Mouse (Mus musculus) layer of hippocampus, postnatal 36 days (tissue): ENCODE data around the gene Ndrg4. TPM values are rescaled to one million over a fixed set of nuclear protein-coding genes. Genes with fewer than 3 reads are reported as not detected.

ENCODE experiments used
- DNase-seq, 2 experiments: peaks; one replicate each; pipeline ENCODE4 v3.0.0; 2022
- total RNA-seq, 2 experiments: library from RNA; stranded (reverse); gene quantifications; 2 replicates each; pipeline ENCODE4 v1.2.3; 2021

Ndrg4 gene
- total RNA-seq, 2 experiments from 2014 or later, result 1,402 to 1,427 TPM

GRCm38 (mm10) chr8:95678024-95678611, 1.3 kb downstream of the Ndrg4 start:
- peak in 1 of 2 experiments; percentile 62 for DNase-seq

- DNase-seq, result no peak
These were observed 11.4 kb downstream of the Ndrg4 start for GRCm38 (mm10) chr8:95688073-95688672.

DNA sequence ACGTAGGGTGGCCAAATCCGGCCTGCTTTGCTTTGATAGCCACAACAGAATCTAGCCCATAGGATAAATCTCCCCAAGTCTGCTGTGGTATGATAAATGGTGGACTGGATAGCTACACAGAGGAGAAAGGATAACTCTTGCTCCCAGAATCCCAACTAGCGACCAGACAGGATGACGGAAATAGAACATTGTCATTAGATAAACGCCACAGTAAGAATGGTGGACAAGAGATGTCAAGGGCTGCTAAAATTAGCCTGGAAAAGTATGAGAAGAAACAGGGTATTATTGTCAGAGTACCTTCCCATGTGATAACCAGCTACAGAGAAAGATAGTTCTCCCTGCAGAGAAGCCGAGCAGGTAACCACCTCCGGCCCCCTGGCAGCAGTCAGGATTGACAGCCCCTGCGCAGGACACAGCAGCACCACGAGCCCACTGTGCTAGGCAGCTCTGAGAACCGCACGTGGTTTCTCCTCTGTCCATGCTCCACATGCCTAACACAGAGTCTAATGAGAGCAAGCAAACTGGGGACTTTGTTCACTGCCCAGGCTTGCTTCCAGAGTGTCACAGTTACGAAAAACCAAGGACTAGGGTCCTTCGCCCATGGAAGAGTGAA, 14.3 kb downstream of the Ndrg4 start:
- DNase-seq, result no peak

DNA sequence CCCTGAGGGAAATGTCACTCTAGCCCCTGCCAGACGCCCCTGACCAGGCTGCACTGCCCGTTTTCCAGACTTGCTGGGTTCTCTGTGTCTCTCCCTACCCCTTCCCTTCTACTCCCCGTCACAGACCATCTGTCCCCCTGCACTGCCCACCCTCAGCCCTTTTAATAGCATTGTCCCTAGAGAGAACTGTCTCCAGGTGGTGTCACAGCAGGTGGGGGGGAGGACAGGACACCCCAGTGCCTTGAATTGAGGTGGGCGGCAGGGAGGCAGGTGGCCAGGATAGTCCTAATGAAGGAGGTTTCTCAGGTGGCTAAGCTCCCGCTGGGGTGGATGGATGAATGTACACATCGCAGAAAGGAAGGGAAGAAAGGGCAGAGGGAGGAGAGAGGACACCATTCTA, 17.9 kb downstream of the Ndrg4 start:
- DNase-seq, result peak in 1 of 2 experiments; percentile 51

GRCm38 (mm10) chr8:95696661-95697060, 19.9 kb downstream of the Ndrg4 start:
- DNase-seq, result no peak

GRCm38 (mm10) chr8:95697128-95697527, 20.3 kb downstream of the Ndrg4 start:
- peak; percentile 85 to 90 for DNase-seq

DNA sequence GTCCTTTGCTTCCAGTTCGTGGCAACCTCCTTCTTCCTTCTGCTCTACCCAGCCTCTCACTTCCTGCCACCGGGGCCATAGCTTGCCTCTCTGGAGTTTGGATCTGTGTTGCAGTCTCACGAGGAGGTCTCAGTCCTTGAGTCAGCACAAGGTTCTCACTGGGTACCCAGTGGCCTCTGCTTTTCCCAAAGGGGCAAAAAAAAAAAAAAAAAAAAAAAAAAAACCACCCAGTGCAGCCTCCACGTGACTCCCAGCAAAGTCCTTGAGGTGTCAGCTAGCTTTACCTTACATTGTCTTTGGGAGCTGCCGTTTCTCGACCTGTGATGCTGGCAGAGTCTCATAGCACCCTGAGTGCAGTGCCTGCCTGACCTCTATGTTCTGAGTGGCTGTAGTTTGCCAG, 21.4 kb downstream of the Ndrg4 start:
- no peak for DNase-seq

DNA sequence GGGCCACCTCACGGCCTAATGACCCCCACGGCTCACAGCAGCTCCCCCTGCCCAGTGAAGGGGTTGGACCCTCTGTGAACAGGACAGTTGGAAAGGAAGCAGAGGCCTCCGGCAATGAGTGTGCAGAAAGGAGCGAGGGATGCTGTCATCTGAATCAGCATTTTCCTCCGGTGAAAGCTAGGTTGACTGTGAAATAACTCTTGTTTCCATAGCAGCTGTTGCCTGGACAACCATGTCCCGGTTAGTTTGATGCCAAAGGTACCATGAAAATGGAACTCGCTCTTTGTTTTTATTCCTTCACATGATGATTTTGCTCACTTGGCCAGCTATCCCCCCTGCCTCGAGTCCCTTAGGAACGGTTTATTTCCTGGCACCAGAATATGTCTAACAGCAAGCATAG, 23.5 kb downstream of the Ndrg4 start:
- peak in 1 of 2 experiments; percentile 66 for DNase-seq

GRCm38 (mm10) chr8:95701809-95702208, 25.0 kb downstream of the Ndrg4 start:
- no peak for DNase-seq

DNA sequence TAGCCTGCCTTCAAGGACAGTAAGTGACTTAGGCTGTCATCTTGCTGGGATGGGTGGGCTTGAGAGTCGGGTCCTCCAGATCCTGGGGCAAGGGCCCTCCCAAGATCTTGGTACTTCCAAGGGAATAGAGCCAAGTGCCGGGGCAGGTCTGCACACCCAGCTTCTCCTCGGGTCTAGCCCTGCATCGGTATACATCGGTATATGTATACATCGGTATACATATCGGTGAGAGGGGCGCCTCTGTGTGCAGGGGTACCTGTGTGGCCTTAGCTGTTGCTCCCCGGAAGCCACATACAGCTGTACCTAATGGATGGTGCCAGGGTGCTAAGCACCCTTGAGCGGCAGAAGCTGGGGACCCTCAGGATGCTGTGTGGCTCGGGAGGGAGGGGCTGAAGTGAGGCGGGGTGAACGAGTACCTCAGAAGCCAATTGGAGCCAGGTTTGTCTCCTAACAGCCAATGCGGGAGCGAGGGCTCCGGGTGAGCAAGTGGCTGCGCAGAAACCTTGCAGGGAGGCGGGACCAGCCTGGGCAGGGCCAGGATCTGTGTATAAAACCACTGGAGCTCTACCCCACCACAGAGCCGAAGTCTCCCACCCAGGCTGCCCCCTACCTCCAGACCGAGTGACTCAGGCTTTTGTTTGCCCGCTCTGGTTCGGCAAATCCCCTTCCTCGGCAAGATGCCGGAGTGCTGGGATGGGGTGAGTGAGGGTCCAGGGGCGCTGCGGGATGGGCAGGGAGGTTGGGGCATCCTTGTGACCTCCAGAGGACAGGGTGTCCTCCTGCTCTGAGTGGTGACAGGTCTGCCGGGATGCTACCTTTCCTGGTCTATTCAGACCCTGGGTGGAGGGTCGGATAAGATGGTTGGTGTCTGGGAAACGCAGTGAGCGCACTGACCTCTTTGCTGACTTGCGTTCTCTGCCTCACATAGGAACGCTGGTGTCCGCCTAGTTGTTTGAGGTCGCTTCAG, 26.0 kb downstream of the Ndrg4 start:
- peak; percentile 88 to 93 for DNase-seq

DNA sequence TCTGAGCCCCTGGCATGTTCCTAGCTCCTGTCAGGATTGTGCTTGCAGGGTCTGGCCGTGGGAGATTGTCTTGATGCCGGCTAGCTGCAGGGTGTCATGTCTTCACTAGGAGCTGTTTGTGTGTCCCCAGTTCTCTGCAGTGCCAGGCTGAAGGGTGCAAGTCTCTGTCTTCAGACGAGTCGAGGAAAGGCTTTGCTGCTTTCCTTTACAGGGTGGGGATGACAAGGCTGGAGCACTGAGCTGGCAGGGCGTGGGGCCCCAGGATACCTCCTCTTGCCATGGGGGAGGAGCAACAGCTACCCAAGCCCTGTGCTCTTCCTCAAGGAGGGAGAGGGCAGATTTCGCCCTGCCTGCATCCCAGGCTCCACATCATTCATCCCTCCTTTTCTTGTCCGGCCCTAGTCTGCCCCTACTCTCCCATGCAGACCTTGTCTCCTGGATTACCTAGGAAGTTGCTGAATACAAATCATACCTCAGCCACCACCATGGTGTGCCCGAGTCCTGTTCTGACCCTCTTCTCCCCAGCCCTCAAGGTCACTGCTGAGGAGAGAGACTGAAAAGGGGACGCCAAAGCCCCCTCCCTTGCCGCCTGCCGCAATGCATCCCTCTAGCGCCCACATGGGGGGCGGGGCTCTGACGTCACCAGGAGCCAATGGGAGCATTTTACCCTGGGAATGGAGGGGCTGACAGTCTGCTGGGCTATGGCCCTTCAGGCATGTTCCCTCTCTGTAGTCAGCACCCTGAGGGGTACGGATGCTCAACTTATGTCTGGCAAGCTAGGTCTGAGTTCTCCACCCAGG, 26.9 kb downstream of the Ndrg4 start:
- DNase-seq, result peak; percentile 84 to 85

DNA sequence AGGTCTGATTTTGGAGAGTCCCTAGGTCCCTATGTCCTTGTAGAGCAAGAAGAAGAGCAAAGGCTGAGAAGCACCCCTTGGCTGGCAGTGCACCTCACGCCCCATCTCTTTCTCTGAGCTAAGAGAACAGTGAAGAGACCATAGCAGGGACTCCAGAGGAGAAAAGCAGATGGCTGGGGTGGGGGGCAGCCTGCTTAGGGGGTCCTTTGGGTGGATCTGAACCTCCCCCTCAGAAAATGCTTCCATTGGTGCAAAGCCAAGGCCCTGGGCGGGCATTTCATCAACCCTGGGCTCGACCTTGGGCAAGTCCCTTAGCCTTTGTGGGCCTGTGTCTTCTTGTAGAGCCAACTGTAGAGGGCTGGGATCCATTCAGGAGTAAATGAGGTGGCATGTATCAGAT, 27.8 kb downstream of the Ndrg4 start:
- no peak for DNase-seq

DNA sequence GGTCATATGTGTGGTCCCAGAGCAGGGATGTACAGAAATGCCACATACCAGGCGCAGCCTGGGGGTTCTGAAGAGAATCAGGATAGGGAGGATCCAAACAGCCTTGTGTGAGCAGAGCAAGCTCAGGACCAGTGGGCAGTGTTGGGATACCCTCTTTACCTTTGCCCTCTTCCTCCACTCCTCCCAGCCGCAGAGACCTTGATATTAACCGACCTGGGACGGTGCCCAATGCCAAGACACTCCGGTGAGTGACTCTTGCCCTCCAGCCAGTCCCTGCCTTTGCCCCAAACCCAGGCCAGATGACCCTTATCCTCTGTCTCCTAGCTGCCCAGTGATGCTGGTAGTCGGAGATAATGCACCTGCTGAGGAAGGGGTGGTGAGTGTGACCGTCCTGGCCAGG, 32.8 kb downstream of the Ndrg4 start:
- peak in 1 of 2 experiments; percentile 1 for DNase-seq

DNA sequence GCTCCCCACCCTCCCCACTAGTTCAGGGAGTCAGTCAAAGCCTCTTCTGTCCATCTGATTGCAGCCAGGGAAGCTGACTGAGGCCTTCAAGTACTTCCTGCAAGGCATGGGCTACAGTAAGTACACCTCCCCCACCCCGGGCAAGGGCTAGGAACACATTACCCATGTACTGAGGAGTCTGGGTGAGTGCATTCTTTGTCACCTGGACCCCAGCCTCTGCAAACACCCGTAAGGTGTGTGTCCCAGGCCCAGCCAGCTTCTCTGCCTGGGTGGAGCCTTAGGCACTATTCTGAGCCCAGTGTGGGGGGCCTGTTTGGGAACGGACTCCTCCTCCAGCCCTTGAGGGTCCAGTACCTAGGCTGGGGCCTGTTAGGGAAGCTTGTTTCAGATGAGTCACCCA, 34.2 kb downstream of the Ndrg4 start:
- peak in 1 of 2 experiments; percentile 2 for DNase-seq

DNA sequence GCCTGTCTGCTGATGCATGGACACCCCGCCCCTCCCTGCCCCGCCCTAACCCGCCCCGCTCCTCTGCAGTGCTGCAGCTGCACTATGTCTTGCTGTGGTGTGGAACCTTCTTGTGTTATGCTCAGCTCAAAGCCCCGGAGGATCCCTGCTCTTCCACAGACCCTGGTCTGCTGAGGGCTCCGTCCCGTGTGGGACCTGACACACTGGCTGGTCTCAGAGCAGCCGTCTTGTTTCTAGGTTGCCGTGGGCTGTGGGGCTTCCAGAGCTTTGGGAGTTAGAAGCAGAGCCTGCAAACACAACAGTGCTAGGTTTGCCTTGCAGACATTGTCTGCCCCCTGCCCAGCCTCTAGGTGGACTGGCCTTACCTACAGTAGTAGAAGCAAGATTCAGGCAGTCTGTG, 35.6 kb downstream of the Ndrg4 start:
- peak in 1 of 2 experiments; percentile 8 for DNase-seq

GRCm38 (mm10) chr8:95713100-95714010, 36.6 kb downstream of the Ndrg4 start:
- peak in 1 of 2 experiments; percentile 54 for DNase-seq

- DNase-seq, result no peak
These were observed 37.6 kb downstream of the Ndrg4 start for GRCm38 (mm10) chr8:95714367-95714766.

DNA sequence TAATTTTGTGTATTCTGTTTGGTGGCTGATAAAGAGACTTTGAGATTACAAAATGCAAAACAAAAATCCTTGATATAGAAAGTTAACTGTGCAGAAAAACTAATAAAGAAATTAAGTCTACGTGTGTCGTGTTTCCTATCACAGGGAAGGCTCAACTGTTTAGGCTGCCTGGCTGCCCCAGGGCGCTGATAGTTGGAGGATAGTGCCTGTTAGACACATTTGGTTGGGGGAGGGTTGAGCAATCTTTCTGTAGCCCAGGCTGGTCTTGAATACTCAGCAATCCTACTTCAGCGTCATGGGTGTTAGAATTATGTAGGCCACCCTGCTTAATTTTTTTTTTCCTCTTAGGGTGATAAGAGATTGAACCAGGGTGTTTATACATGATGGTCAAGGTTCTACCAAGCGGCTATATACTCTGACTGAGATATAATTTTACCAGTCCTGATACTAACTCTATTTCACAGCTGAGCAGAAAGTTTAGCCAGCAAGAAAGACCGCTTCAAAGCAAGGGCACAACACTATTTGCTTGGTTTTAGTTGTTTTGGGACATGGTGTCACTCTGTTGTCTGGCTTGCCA, 38.1 kb downstream of the Ndrg4 start:
- DNase-seq, result peak in 1 of 2 experiments; percentile 2

GRCm38 (mm10) chr8:95715676-95716531, 39.1 kb downstream of the Ndrg4 start, which contains the start of gene Setd6:
Gene Setd6 (plus strand): TSS chr8:95715881.
- peak; percentile 83 to 85 for DNase-seq
